Mouse (Mus musculus): ENCODE data around the gene Myh6.

The Myh6 gene

GRCm38 (mm10) chr14:54892200-54892599 is 74.5 kb downstream of the Myh6 start, which contains the start of gene Pabpn1:
Pabpn1 (plus strand) TSS chr14:54892500.
- no peak for DNase-seq (ENCODE audit: low spot score in 2 of 2)
